In genomic region chr9:62057881-62058506, GRCm38 (mm10) we compare ENCODE assay signal across 20 mouse cellular contexts. TPM values are rescaled to one million over a fixed set of nuclear protein-coding genes. Genes with fewer than 3 reads are reported as not detected.
A peak's percentile ranks its signal among the peaks of the same experiment; 100 is the strongest.
DNase-seq lines count a peak whose midpoint lies in the region; ATAC-seq and TF ChIP-seq lines count a peak whose summit lies in the region.
"Had no signal": no experiment of that assay in that cellular context is flagged by ENCODE, and none has a peak within 500 bp of the region (broad histone marks: within the 10 kb centered on the region; RNA-seq: fewer than 3 reads in every experiment).

No protein-coding gene starts in this region.

- no peak overlapping the region for H3K27ac ChIP-seq in liver, adult 2 months (replicated peaks; ENCODE audit: insufficient read depth, low read depth, low read length)
- no peak overlapping the region for H3K27ac ChIP-seq in liver, embryonic 12.5 days
- H3K27ac ChIP-seq: embryonic facial prominence, embryonic 12.5 days; limb, embryonic 12.5 days; liver, embryonic 15.5 days; midbrain, embryonic 15.5 days; neural tube, embryonic 13.5 days; stomach, embryonic 15.5 days had no signal

- H3K79me2 ChIP-seq in liver, adult 2 months (ENCODE audit: control insufficient read depth, insufficient read depth, low read length): no peaks in the 10 kb centered on the region

- no peak for ATAC-seq in liver, embryonic 12.5 days
- peak; percentile 36 for ATAC-seq in activated CD4-positive, CD25-positive, alpha-beta regulatory T cell, adult 4 months
- ATAC-seq in megakaryocyte, adult 5-6 weeks (ENCODE audit: poor library complexity, severe bottlenecking): peak; percentile 64
- ATAC-seq: forebrain, embryonic 16.5 days; inflammation-experienced regulatory T-cells, adult 6 months; midbrain, embryonic 15.5 days had no signal

- H3K4me3 ChIP-seq in liver, adult 2 months (ENCODE audit: insufficient read depth, low read depth, low read length): no peak overlapping the region
- no peak overlapping the region for H3K4me3 ChIP-seq in liver, embryonic 12.5 days
- H3K4me3 ChIP-seq: embryonic facial prominence, embryonic 12.5 days; limb, embryonic 12.5 days; liver, embryonic 15.5 days; midbrain, embryonic 15.5 days; neural tube, embryonic 13.5 days; stomach, embryonic 15.5 days had no signal

- no peaks in the 10 kb centered on the region for H3K4me1 ChIP-seq in liver, adult 2 months (ENCODE audit: control insufficient read depth, insufficient read depth, low read length)
- no peaks in the 10 kb centered on the region for H3K4me1 ChIP-seq in liver, embryonic 12.5 days
- H3K4me1 ChIP-seq: embryonic facial prominence, embryonic 12.5 days; limb, embryonic 12.5 days; liver, embryonic 15.5 days; midbrain, embryonic 15.5 days; stomach, embryonic 15.5 days had no signal

- no peak overlapping the region for H3K4me2 ChIP-seq in liver, embryonic 12.5 days
- H3K4me2 ChIP-seq: embryonic facial prominence, embryonic 12.5 days; limb, embryonic 12.5 days; liver, embryonic 15.5 days; midbrain, embryonic 15.5 days; neural tube, embryonic 13.5 days; stomach, embryonic 15.5 days had no signal

- H3K36me3 ChIP-seq in liver, adult 2 months (ENCODE audit: control insufficient read depth, insufficient read depth, low read length): peaks cover 18% of the 10 kb centered on the region; the same call in 1 of the 2 replicates
- no peaks in the 10 kb centered on the region for H3K36me3 ChIP-seq in liver, embryonic 12.5 days
- H3K36me3 ChIP-seq: embryonic facial prominence, embryonic 12.5 days; liver, embryonic 15.5 days; midbrain, embryonic 15.5 days had no signal

- TF ChIP-seq POLR2A in liver, adult 2 months (IDR thresholded peaks at IDR 0.05; ENCODE audit: extremely low read depth, insufficient read depth, low read length): no peak

- no peak overlapping the region for H3K9ac ChIP-seq in liver, adult 2 months (ENCODE audit: low read depth, low read length)
- H3K9ac ChIP-seq in liver, embryonic 12.5 days: no peak overlapping the region
- H3K9ac ChIP-seq: embryonic facial prominence, embryonic 12.5 days; limb, embryonic 12.5 days; liver, embryonic 15.5 days; midbrain, embryonic 15.5 days; neural tube, embryonic 13.5 days; stomach, embryonic 15.5 days had no signal

- WGBS in liver, adult 2 months: 72% methylated on average over 7 of the region's 7 CpGs
- WGBS in liver, embryonic 12.5 days (ENCODE audit: insufficient replicate concordance): 64% methylated on average over 7 of the region's 7 CpGs

- TF ChIP-seq CTCF in liver, adult 2 months (IDR thresholded peaks at IDR 0.05; ENCODE audit: low read depth, low read length): no peak

- peak; percentile 13 for DNase-seq in liver, adult 2 months (ENCODE audit: extremely low read depth, low read depth, low spot score)
- peak; percentile 77 for DNase-seq in A20 (ENCODE audit: low read depth, low spot score)
- no peak for DNase-seq in adrenal gland, postnatal 25 days
- no peak for DNase-seq in thymus, postnatal 0 days (ENCODE audit: low spot score)
- DNase-seq in retina, postnatal 1 day: no peak
- DNase-seq: adrenal gland, postnatal 14 days; cerebellum, adult 8-10 months; layer of hippocampus, postnatal 36 days; right cerebral cortex, postnatal 4 days had no signal

- no peaks in the 10 kb centered on the region for H3K9me3 ChIP-seq in liver, embryonic 12.5 days (replicated peaks)
- H3K9me3 ChIP-seq: embryonic facial prominence, embryonic 12.5 days; limb, embryonic 12.5 days; liver, embryonic 15.5 days; midbrain, embryonic 15.5 days; neural tube, embryonic 13.5 days; stomach, embryonic 15.5 days had no signal

- H3K27me3 ChIP-seq in liver, adult 2 months (ENCODE audit: control insufficient read depth, insufficient read depth, low read length): no peaks in the 10 kb centered on the region
- H3K27me3 ChIP-seq in liver, embryonic 12.5 days (replicated peaks): no peaks in the 10 kb centered on the region
- H3K27me3 ChIP-seq: embryonic facial prominence, embryonic 12.5 days; limb, embryonic 12.5 days; liver, embryonic 15.5 days; midbrain, embryonic 15.5 days; neural tube, embryonic 13.5 days; stomach, embryonic 15.5 days had no signal

RNA-seq across cellular contexts. Expression of gene Paqr5, which starts 31.3 kb away (rescaled TPM):
- total RNA-seq in liver, adult 2 months (2014; rRNA removed): 0.07 TPM in 1 of 2 replicates, not detected in the other
- polyA plus RNA-seq in liver, adult 2 months (2012; rRNA removed): 0.13 TPM in 1 of 2 replicates, not detected in the other
- 0.25 and 0.29 TPM in 2 replicates for polyA plus RNA-seq in liver, embryonic 12.5 days (2016; fragmentation: Nextera tagmentation; extraction: Ambion mirVana)
- polyA plus RNA-seq in activated CD4-positive, CD25-positive, alpha-beta regulatory T cell, adult 4 months (2017; shearing (Covaris generic)): under 1 TPM in 1 of 2 experiments, not detected in 1; 0.26 TPM
- 0.36 and 1.0 TPM in 2 replicates for total RNA-seq in megakaryocyte, adult 5-6 weeks (2015)
- total RNA-seq in megakaryocyte, adult 5-6 weeks (2017): 0.59 and 1.1 TPM in 2 replicates
- total RNA-seq in adrenal gland, postnatal 25 days (2021): 12.0 and 13.8 TPM in 2 replicates
- 3.0 and 3.1 TPM in 2 replicates for polyA plus RNA-seq in thymus, postnatal 0 days (2015; fragmentation: Nextera tagmentation; extraction: Ambion mirVana)

Comparison
In these comparisons a context has a peak if more than half of its experiments do, and no peak if none do; other contexts are left out.
1. DNase-seq: peak in liver, adult 2 months (single experiment) and A20 (single experiment); none in adrenal gland, postnatal 25 days (single experiment), thymus, postnatal 0 days (single experiment) and retina, postnatal 1 day (single experiment).